Mouse (Mus musculus): ENCODE data around the gene Lrrc73. TPM values are rescaled to one million over a fixed set of nuclear protein-coding genes. Genes with fewer than 3 reads are reported as not detected.

The Lrrc73 gene
- 2.2 TPM in 2 replicates for polyA plus RNA-seq (2014; fragmentation: Nextera tagmentation; extraction: Ambion mirVana)

- WGBS: 3% methylated on average over 31 of the region's 48 CpGs
- Histone ChIP-seq H3K36me3 (ENCODE audit: control insufficient read depth, insufficient read depth, low read length) (peaks cover 61% of the 10 kb centered on the region), H3K27me3 (replicated peaks; ENCODE audit: control insufficient read depth, insufficient read depth, low read length) (peaks cover 16% of the 10 kb centered on the region), H3K4me1 (ENCODE audit: control insufficient read depth, insufficient read depth, low read length) (peaks cover 9% of the 10 kb centered on the region), H3K27ac (replicated peaks; ENCODE audit: low read depth, low read length) (no peak within 1 kb of the TSS), H3K4me3 (ENCODE audit: low read depth, low read length) (peak within 1 kb of the TSS; percentile 71), H3K9ac (ENCODE audit: low read depth, low read length) (peak within 1 kb of the TSS; percentile 67), H3K9me3 (ENCODE audit: control insufficient read depth, low read length) (no peaks in the 10 kb centered on the region), H3K4me2 (ENCODE audit: low read depth, low read length) (peak within 1 kb of the TSS; percentile 100)
- DNase-seq (ENCODE audit: low spot score) (peak; percentile 94), ATAC-seq (ENCODE audit: low read depth) (peak; percentile 87)
Observed at GRCm38 (mm10) chr17:46253452-46254084, at the start of gene Lrrc73. Gene Lrrc73, plus strand, starts transcription at chr17:46253531.

- H3K4me3 ChIP-seq (ENCODE audit: low read depth, low read length): no peak overlapping the region
- H3K36me3 ChIP-seq (ENCODE audit: control insufficient read depth, insufficient read depth, low read length): peaks cover 67% of the 10 kb centered on the region
- H3K9me3 ChIP-seq (ENCODE audit: control insufficient read depth, low read length): no peaks in the 10 kb centered on the region
- no peaks in the 10 kb centered on the region for H3K27me3 ChIP-seq (replicated peaks; ENCODE audit: control insufficient read depth, insufficient read depth, low read length)
- no peak overlapping the region for H3K9ac ChIP-seq (ENCODE audit: low read depth, low read length)
- ATAC-seq (ENCODE audit: low read depth) (no peak), DNase-seq (ENCODE audit: low spot score) (no peak)
- no peak overlapping the region for H3K4me2 ChIP-seq (ENCODE audit: low read depth, low read length)
- H3K4me1 ChIP-seq (ENCODE audit: control insufficient read depth, insufficient read depth, low read length): peaks cover 11% of the 10 kb centered on the region
- no peak overlapping the region for H3K27ac ChIP-seq (replicated peaks; ENCODE audit: low read depth, low read length)
Observed at GRCm38 (mm10) chr17:46206676-46207075, 46.7 kb upstream of the Lrrc73 start.

- Histone ChIP-seq H3K4me1 (ENCODE audit: control insufficient read depth, insufficient read depth, low read length) (no peaks in the 10 kb centered on the region), H3K27ac (replicated peaks; ENCODE audit: low read depth, low read length) (no peak overlapping the region), H3K4me3 (ENCODE audit: low read depth, low read length) (no peak overlapping the region), H3K4me2 (ENCODE audit: low read depth, low read length) (no peak overlapping the region), H3K27me3 (replicated peaks; ENCODE audit: control insufficient read depth, insufficient read depth, low read length) (no peaks in the 10 kb centered on the region), H3K36me3 (ENCODE audit: control insufficient read depth, insufficient read depth, low read length) (peaks cover 97% of the 10 kb centered on the region), H3K9me3 (ENCODE audit: control insufficient read depth, low read length) (no peaks in the 10 kb centered on the region), H3K9ac (ENCODE audit: low read depth, low read length) (no peak overlapping the region)
- ATAC-seq (ENCODE audit: low read depth) (no peak), DNase-seq (ENCODE audit: low spot score) (no peak)
- WGBS: 84% methylated on average over 3 of the region's 3 CpGs
Observed at GRCm38 (mm10) chr17:46210550-46210949, 42.8 kb upstream of the Lrrc73 start.

- H3K4me1 ChIP-seq (ENCODE audit: control insufficient read depth, insufficient read depth, low read length): no peaks in the 10 kb centered on the region
- H3K4me2 ChIP-seq (ENCODE audit: low read depth, low read length): no peak overlapping the region
- no peak overlapping the region for H3K9ac ChIP-seq (ENCODE audit: low read depth, low read length)
- H3K9me3 ChIP-seq (ENCODE audit: control insufficient read depth, low read length): no peaks in the 10 kb centered on the region
- DNase-seq (ENCODE audit: low spot score): no peak
- WGBS: 81% methylated on average over 3 of the region's 3 CpGs
- no peak overlapping the region for H3K27ac ChIP-seq (replicated peaks; ENCODE audit: low read depth, low read length)
- no peaks in the 10 kb centered on the region for H3K27me3 ChIP-seq (replicated peaks; ENCODE audit: control insufficient read depth, insufficient read depth, low read length)
- H3K36me3 ChIP-seq (ENCODE audit: control insufficient read depth, insufficient read depth, low read length): peaks cover 99% of the 10 kb centered on the region
- ATAC-seq (ENCODE audit: low read depth): no peak
- no peak overlapping the region for H3K4me3 ChIP-seq (ENCODE audit: low read depth, low read length)
Observed at GRCm38 (mm10) chr17:46221601-46222000, 31.7 kb upstream of the Lrrc73 start.

GRCm38 (mm10) chr17:46227576-46227975 lies 25.8 kb upstream of the Lrrc73 start:
- Histone ChIP-seq H3K9ac (ENCODE audit: low read depth, low read length) (no peak overlapping the region), H3K4me3 (ENCODE audit: low read depth, low read length) (no peak overlapping the region), H3K27ac (replicated peaks; ENCODE audit: low read depth, low read length) (no peak overlapping the region), H3K4me2 (ENCODE audit: low read depth, low read length) (no peak overlapping the region), H3K9me3 (ENCODE audit: control insufficient read depth, low read length) (no peaks in the 10 kb centered on the region), H3K27me3 (replicated peaks; ENCODE audit: control insufficient read depth, insufficient read depth, low read length) (no peaks in the 10 kb centered on the region), H3K36me3 (ENCODE audit: control insufficient read depth, insufficient read depth, low read length) (peaks cover 91% of the 10 kb centered on the region), H3K4me1 (ENCODE audit: control insufficient read depth, insufficient read depth, low read length) (no peaks in the 10 kb centered on the region)
- no peak for DNase-seq (ENCODE audit: low spot score)
- no peak for ATAC-seq (ENCODE audit: low read depth)
- whole genome bisulfite sequencing: 64% methylated on average over 7 of the region's 7 CpGs

- Histone ChIP-seq H3K27ac (replicated peaks; ENCODE audit: low read depth, low read length) (no peak overlapping the region), H3K4me1 (ENCODE audit: control insufficient read depth, insufficient read depth, low read length) (no peaks in the 10 kb centered on the region), H3K27me3 (replicated peaks; ENCODE audit: control insufficient read depth, insufficient read depth, low read length) (no peaks in the 10 kb centered on the region), H3K4me2 (ENCODE audit: low read depth, low read length) (no peak overlapping the region), H3K36me3 (ENCODE audit: control insufficient read depth, insufficient read depth, low read length) (peaks cover 84% of the 10 kb centered on the region), H3K9me3 (ENCODE audit: control insufficient read depth, low read length) (no peaks in the 10 kb centered on the region), H3K4me3 (ENCODE audit: low read depth, low read length) (no peak overlapping the region), H3K9ac (ENCODE audit: low read depth, low read length) (no peak overlapping the region)
- no peak for ATAC-seq (ENCODE audit: low read depth)
- DNase-seq (ENCODE audit: low spot score): no peak
- 79% methylated on average over 1 of the region's 1 CpGs for WGBS
Observed at GRCm38 (mm10) chr17:46236067-46236466, 17.3 kb upstream of the Lrrc73 start.

GRCm38 (mm10) chr17:46237079-46237478 lies 16.3 kb upstream of the Lrrc73 start:
- Histone ChIP-seq H3K9ac (ENCODE audit: low read depth, low read length) (no peak overlapping the region), H3K27me3 (replicated peaks; ENCODE audit: control insufficient read depth, insufficient read depth, low read length) (no peaks in the 10 kb centered on the region), H3K36me3 (ENCODE audit: control insufficient read depth, insufficient read depth, low read length) (peaks cover 87% of the 10 kb centered on the region), H3K4me3 (ENCODE audit: low read depth, low read length) (no peak overlapping the region), H3K27ac (replicated peaks; ENCODE audit: low read depth, low read length) (no peak overlapping the region), H3K9me3 (ENCODE audit: control insufficient read depth, low read length) (no peaks in the 10 kb centered on the region), H3K4me2 (ENCODE audit: low read depth, low read length) (no peak overlapping the region), H3K4me1 (ENCODE audit: control insufficient read depth, insufficient read depth, low read length) (no peaks in the 10 kb centered on the region)
- WGBS: 92% methylated on average over 6 of the region's 6 CpGs
- DNase-seq (ENCODE audit: low spot score) (no peak), ATAC-seq (ENCODE audit: low read depth) (no peak)

GRCm38 (mm10) chr17:46237480-46237879 lies 15.9 kb upstream of the Lrrc73 start:
- H3K4me3 ChIP-seq (ENCODE audit: low read depth, low read length): no peak overlapping the region
- ATAC-seq (ENCODE audit: low read depth): no peak
- WGBS: 81% methylated on average over 5 of the region's 5 CpGs
- no peak overlapping the region for H3K27ac ChIP-seq (replicated peaks; ENCODE audit: low read depth, low read length)
- H3K27me3 ChIP-seq (replicated peaks; ENCODE audit: control insufficient read depth, insufficient read depth, low read length): no peaks in the 10 kb centered on the region
- H3K9me3 ChIP-seq (ENCODE audit: control insufficient read depth, low read length): no peaks in the 10 kb centered on the region
- H3K36me3 ChIP-seq (ENCODE audit: control insufficient read depth, insufficient read depth, low read length): peaks cover 91% of the 10 kb centered on the region
- H3K4me2 ChIP-seq (ENCODE audit: low read depth, low read length): no peak overlapping the region
- H3K4me1 ChIP-seq (ENCODE audit: control insufficient read depth, insufficient read depth, low read length): no peaks in the 10 kb centered on the region
- DNase-seq (ENCODE audit: low spot score): no peak
- H3K9ac ChIP-seq (ENCODE audit: low read depth, low read length): no peak overlapping the region

GRCm38 (mm10) chr17:46239516-46240114 lies 13.7 kb upstream of the Lrrc73 start:
- Histone ChIP-seq H3K27ac (replicated peaks; ENCODE audit: low read depth, low read length) (no peak overlapping the region), H3K9ac (ENCODE audit: low read depth, low read length) (no peak overlapping the region), H3K9me3 (ENCODE audit: control insufficient read depth, low read length) (no peaks in the 10 kb centered on the region), H3K4me2 (ENCODE audit: low read depth, low read length) (no peak overlapping the region), H3K4me3 (ENCODE audit: low read depth, low read length) (no peak overlapping the region), H3K4me1 (ENCODE audit: control insufficient read depth, insufficient read depth, low read length) (no peaks in the 10 kb centered on the region), H3K36me3 (ENCODE audit: control insufficient read depth, insufficient read depth, low read length) (peaks cover 92% of the 10 kb centered on the region), H3K27me3 (replicated peaks; ENCODE audit: control insufficient read depth, insufficient read depth, low read length) (no peaks in the 10 kb centered on the region)
- 97% methylated on average over 14 of the region's 15 CpGs for WGBS
- no peak for DNase-seq (ENCODE audit: low spot score)
- no peak for ATAC-seq (ENCODE audit: low read depth)
